ENCODE assay signal across 8 mouse cellular contexts in genomic region chr5:140607836-140608633, GRCm38 (mm10). TPM values are rescaled to one million over a fixed set of nuclear protein-coding genes. Genes with fewer than 3 reads are reported as not detected.
DNase-seq lines count a peak whose midpoint lies in the region; ATAC-seq and TF ChIP-seq lines count a peak whose summit lies in the region.

No protein-coding gene starts in this region.

- no peak for DNase-seq in heart, embryonic 10.5 days (ENCODE audit: low spot score)
- no peak for DNase-seq in heart, postnatal 14 days
- DNase-seq in MEL (ENCODE audit: low read depth, low spot score), result peak; percentile 76
- no peak for DNase-seq in liver, embryonic 14.5 days (ENCODE audit: low read depth in 3 of 3, low spot score in 3 of 3)
- no peak for DNase-seq in left cerebral cortex, postnatal 36 days (ENCODE audit: low spot score in 2 of 2)
- DNase-seq in left cerebral cortex, postnatal 4 days, result no peak

- no peaks in the 10 kb centered on the region; the same call in 1 of the 2 replicates for H3K9me3 ChIP-seq in heart, embryonic 10.5 days
- no peaks in the 10 kb centered on the region for H3K9me3 ChIP-seq in MEL (replicated peaks; ENCODE audit: insufficient read depth, low read length)
- H3K9me3 ChIP-seq in heart, embryonic 12.5 days (replicated peaks), result no peaks in the 10 kb centered on the region
- no peaks in the 10 kb centered on the region for H3K9me3 ChIP-seq in liver, embryonic 14.5 days (ENCODE audit: control insufficient read depth, low read length)

- 3% methylated on average over 17 of the region's 17 CpGs for WGBS in heart, embryonic 10.5 days
- WGBS in heart, embryonic 12.5 days, result 1% methylated on average over 17 of the region's 17 CpGs
- under 1% methylated on average over 17 of the region's 17 CpGs for WGBS in liver, embryonic 14.5 days (ENCODE audit: insufficient replicate concordance)
- WGBS in small intestine, adult 2 months, result 1% methylated on average over 17 of the region's 17 CpGs

- no peak for ATAC-seq in heart, embryonic 12.5 days (ENCODE audit: insufficient number of reproducible peaks, low FRiP score)
- peak; percentile 0; the same call in 1 of the 2 replicates for ATAC-seq in liver, embryonic 14.5 days (ENCODE audit: insufficient read depth)

- peak overlapping the region; percentile 70 for H3K9ac ChIP-seq in MEL (ENCODE audit: control insufficient read depth, low read depth, low read length, poor library complexity, severe bottlenecking)
- H3K9ac ChIP-seq in heart, embryonic 12.5 days, result peak overlapping the region; percentile 59
- peak overlapping the region; percentile 84 for H3K9ac ChIP-seq in liver, embryonic 14.5 days (replicated peaks)

- TF ChIP-seq CTCF in MEL (IDR thresholded peaks at IDR 0.05 in 2 of 3, conservative IDR thresholded peaks at IDR 0.05 in 1 of 3; ENCODE audit: control insufficient read depth in 1 of 3, insufficient read depth in 1 of 3, low read depth in 2 of 3, low read length in 3 of 3, poor library complexity in 1 of 3, severe bottlenecking in 1 of 3), result no peak
- no peak for TF ChIP-seq CTCF in liver, embryonic 14.5 days (IDR thresholded peaks at IDR 0.05; ENCODE audit: low read depth)
- TF ChIP-seq CTCF in small intestine, adult 2 months (IDR thresholded peaks at IDR 0.05; ENCODE audit: extremely low read depth, insufficient read length, insufficient replicate concordance, low read depth, low read length), result no peak

- peak overlapping the region; percentile 74 for H3K27ac ChIP-seq in heart, embryonic 10.5 days
- H3K27ac ChIP-seq in MEL (ENCODE audit: control insufficient read depth, low read depth, low read length), result peak overlapping the region; percentile 37
- H3K27ac ChIP-seq in heart, embryonic 12.5 days (ENCODE audit: poor library complexity, severe bottlenecking), result no peak overlapping the region
- H3K27ac ChIP-seq in liver, embryonic 14.5 days, result peak overlapping the region; percentile 63
- H3K27ac ChIP-seq in small intestine, adult 2 months (ENCODE audit: insufficient read depth, low read depth, low read length), result peak overlapping the region; percentile 41

- intact Hi-C loops in heart, postnatal 14 days (cut with DNase I), result loop anchor here (5.0 kb wide), 1 partner anchor 36 kb away; no protein-coding TSS in a partner anchor
- intact Hi-C loops in left cerebral cortex, postnatal 36 days (cut with DNase I), result loop anchor here (2.0 to 10.0 kb wide), 2 partner anchors 59 to 263 kb away; no protein-coding TSS in a partner anchor
- intact Hi-C loops in left cerebral cortex, postnatal 4 days (cut with DNase I), result no loop called here

- H3K79me2 ChIP-seq in MEL (ENCODE audit: control insufficient read depth, insufficient read depth, low read length, poor library complexity), result peaks cover 6% of the 10 kb centered on the region

- H3K4me2 ChIP-seq in heart, embryonic 12.5 days, result peak overlapping the region; percentile 83
- H3K4me2 ChIP-seq in liver, embryonic 14.5 days (ENCODE audit: low read depth), result peak overlapping the region; percentile 83

- H3K4me1 ChIP-seq in heart, embryonic 10.5 days, result peaks cover 68% of the 10 kb centered on the region
- peaks cover 0 to 8% of the 10 kb centered on the region in 2 experiments; a peak in 2 of 4 replicates for H3K4me1 ChIP-seq in MEL (ENCODE audit: control insufficient read depth in 1 of 2, insufficient read depth in 2 of 2, low read length in 2 of 2)
- H3K4me1 ChIP-seq in heart, embryonic 12.5 days (replicated peaks), result peaks cover 60% of the 10 kb centered on the region
- H3K4me1 ChIP-seq in liver, embryonic 14.5 days (replicated peaks; ENCODE audit: control insufficient read depth in 2 of 2, insufficient read depth in 2 of 2, low read length in 1 of 2), result peaks cover 24 to 31% of the 10 kb centered on the region in 2 experiments
- peaks cover 37% of the 10 kb centered on the region for H3K4me1 ChIP-seq in small intestine, adult 2 months (ENCODE audit: control insufficient read depth, insufficient read depth, insufficient read length, low read length)

- H3K36me3 ChIP-seq in heart, embryonic 10.5 days, result peaks cover 5% of the 10 kb centered on the region; the same call in 1 of the 2 replicates
- H3K36me3 ChIP-seq in MEL (ENCODE audit: control insufficient read depth in 1 of 2, insufficient read depth in 2 of 2, low read length in 2 of 2), result peaks cover 0 to 7% of the 10 kb centered on the region in 2 experiments; a peak in 2 of 4 replicates
- H3K36me3 ChIP-seq in heart, embryonic 12.5 days, result no peaks in the 10 kb centered on the region
- peaks cover 7% of the 10 kb centered on the region for H3K36me3 ChIP-seq in liver, embryonic 14.5 days (replicated peaks; ENCODE audit: control insufficient read depth, insufficient read depth, low read depth)
- peaks cover 4% of the 10 kb centered on the region; the same call in 1 of the 2 replicates for H3K36me3 ChIP-seq in small intestine, adult 2 months (ENCODE audit: control insufficient read depth, insufficient read depth, low read length)

- peak overlapping the region; percentile 64 for H3K4me3 ChIP-seq in heart, embryonic 10.5 days
- H3K4me3 ChIP-seq in MEL (ENCODE audit: control insufficient read depth in 1 of 2, insufficient read depth in 1 of 2, low read depth in 2 of 2, low read length in 2 of 2), result peak overlapping the region; percentile 73 to 74
- peak overlapping the region; percentile 53 for H3K4me3 ChIP-seq in heart, embryonic 12.5 days
- peak overlapping the region; percentile 77 to 82 for H3K4me3 ChIP-seq in liver, embryonic 14.5 days (ENCODE audit: insufficient read depth in 1 of 2, low read depth in 2 of 2, low read length in 2 of 2)
- peak overlapping the region; percentile 77 for H3K4me3 ChIP-seq in small intestine, adult 2 months (ENCODE audit: low read depth, low read length)

- TF ChIP-seq RAD21 in MEL (IDR thresholded peaks at IDR 0.05; ENCODE audit: low read depth, low read length), result no peak

- TF ChIP-seq POLR2A in MEL (IDR thresholded peaks at IDR 0.05; ENCODE audit: control insufficient read depth in 1 of 2, insufficient read depth in 1 of 2, low read depth in 1 of 2, low read length in 2 of 2, poor library complexity in 1 of 2), result 0 out of 4 replicates have a peak, but pooled peaks of 1 of the 2 experiments have one; percentile 11
- no peak for TF ChIP-seq POLR2A in small intestine, adult 2 months (IDR thresholded peaks at IDR 0.05; ENCODE audit: low read depth, low read length)

- peaks cover 91% of the 10 kb centered on the region for H3K27me3 ChIP-seq in heart, embryonic 10.5 days (ENCODE audit: insufficient read depth, poor library complexity, severe bottlenecking)
- H3K27me3 ChIP-seq in MEL (ENCODE audit: control insufficient read depth in 1 of 2, insufficient read depth in 2 of 2, low read length in 2 of 2), result no peaks in the 10 kb centered on the region
- H3K27me3 ChIP-seq in heart, embryonic 12.5 days (replicated peaks), result peaks cover 83% of the 10 kb centered on the region
- H3K27me3 ChIP-seq in liver, embryonic 14.5 days (ENCODE audit: control insufficient read depth, insufficient read depth, low read length), result peaks cover 33% of the 10 kb centered on the region
- H3K27me3 ChIP-seq in small intestine, adult 2 months (ENCODE audit: control insufficient read depth, insufficient read depth, low read length), result peaks cover 11% of the 10 kb centered on the region; the same call in 1 of the 2 replicates

- TF ChIP-seq EP300 in MEL (IDR thresholded peaks at IDR 0.05; ENCODE audit: low read depth in 1 of 2, low read length in 2 of 2), result 0 out of 4 replicates have a peak, but pooled peaks of 1 of the 2 experiments have one; percentile 25
- no peak for TF ChIP-seq EP300 in liver, embryonic 14.5 days (IDR thresholded peaks at IDR 0.05; ENCODE audit: low read depth)

RNA-seq across cellular contexts. Expression of gene Lfng, which starts 0.9 kb away (rescaled TPM):
- polyA plus RNA-seq in heart, embryonic 10.5 days (2016; fragmentation: Nextera tagmentation; extraction: Ambion mirVana), result 3.8 and 4.7 TPM in 2 replicates
- total RNA-seq in heart, postnatal 14 days (2021), result 10 to 100 TPM; 18.1 to 22.4 TPM
- 8.6 and 14.1 TPM in 2 replicates for total RNA-seq in MEL (2012; rRNA removed)
- polyA plus RNA-seq in MEL (2012; ENCODE audit: insufficient read depth in 1 of 2, insufficient read length in 2 of 2, low read depth in 1 of 2, low replicate concordance in 2 of 2, missing spikeins in 1 of 2), result 10 to 100 TPM in 1 of 2 experiments, not detected in 1; 11.2 TPM
- polyA plus RNA-seq in heart, embryonic 12.5 days (2016; fragmentation: Nextera tagmentation; extraction: Ambion mirVana), result 2.9 and 4.3 TPM in 2 replicates
- 12.1 and 15.8 TPM in 2 replicates for polyA plus RNA-seq in liver, embryonic 14.5 days (2012; rRNA removed)
- 9.9 and 11.4 TPM in 2 replicates for polyA plus RNA-seq in liver, embryonic 14.5 days (2014; fragmentation: Nextera tagmentation; extraction: Ambion mirVana)
- 25.6 and 29.9 TPM in 2 replicates for polyA plus RNA-seq in small intestine, adult 2 months (2012; rRNA removed)
- total RNA-seq in left cerebral cortex, postnatal 36 days (2021), result 10 to 100 TPM; 22.6 to 23.6 TPM
- 10 to 100 TPM; 19.7 to 20.7 TPM for total RNA-seq in left cerebral cortex, postnatal 4 days (2021)

RNA-seq across cellular contexts. Expression of gene Ttyh3, which starts 40.8 kb away (rescaled TPM):
- 23.5 and 32.9 TPM in 2 replicates for polyA plus RNA-seq in heart, embryonic 10.5 days (2016; fragmentation: Nextera tagmentation; extraction: Ambion mirVana)
- total RNA-seq in heart, postnatal 14 days (2021), result 10 to 100 TPM; 31.6 to 31.9 TPM
- total RNA-seq in MEL (2012; rRNA removed), result 4.6 and 5.9 TPM in 2 replicates
- polyA plus RNA-seq in MEL (2012; ENCODE audit: insufficient read depth in 1 of 2, insufficient read length in 2 of 2, low read depth in 1 of 2, low replicate concordance in 2 of 2, missing spikeins in 1 of 2), result 10 to 100 TPM in 1 of 2 experiments, not detected in 1; 35.7 TPM
- polyA plus RNA-seq in heart, embryonic 12.5 days (2016; fragmentation: Nextera tagmentation; extraction: Ambion mirVana), result 36.3 and 38.0 TPM in 2 replicates
- polyA plus RNA-seq in liver, embryonic 14.5 days (2012; rRNA removed), result 8.3 and 10.1 TPM in 2 replicates
- 5.4 and 7.2 TPM in 2 replicates for polyA plus RNA-seq in liver, embryonic 14.5 days (2014; fragmentation: Nextera tagmentation; extraction: Ambion mirVana)
- polyA plus RNA-seq in small intestine, adult 2 months (2012; rRNA removed), result 35.3 and 72.5 TPM in 2 replicates
- total RNA-seq in left cerebral cortex, postnatal 36 days (2021), result 100 to 1,000 TPM; 257 to 267 TPM
- total RNA-seq in left cerebral cortex, postnatal 4 days (2021), result 100 to 1,000 TPM; 382 to 395 TPM

RNA-seq across cellular contexts. Expression of gene Grifin, which starts 43.2 kb away (rescaled TPM):
- polyA plus RNA-seq in heart, embryonic 10.5 days (2016; fragmentation: Nextera tagmentation; extraction: Ambion mirVana), result not detected in 2 replicates
- total RNA-seq in heart, postnatal 14 days (2021), result not detected
- total RNA-seq in MEL (2012; rRNA removed), result not detected in 2 replicates
- polyA plus RNA-seq in MEL (2012; ENCODE audit: insufficient read depth in 1 of 2, insufficient read length in 2 of 2, low read depth in 1 of 2, low replicate concordance in 2 of 2, missing spikeins in 1 of 2), result under 1 TPM in 1 of 2 experiments, not detected in 1; 0.32 TPM
- polyA plus RNA-seq in heart, embryonic 12.5 days (2016; fragmentation: Nextera tagmentation; extraction: Ambion mirVana), result 0.31 TPM in 1 of 2 replicates, not detected in the other
- 2.5 and 2.7 TPM in 2 replicates for polyA plus RNA-seq in liver, embryonic 14.5 days (2012; rRNA removed)
- 2.3 and 4.0 TPM in 2 replicates for polyA plus RNA-seq in liver, embryonic 14.5 days (2014; fragmentation: Nextera tagmentation; extraction: Ambion mirVana)
- not detected in 2 replicates for polyA plus RNA-seq in small intestine, adult 2 months (2012; rRNA removed)
- total RNA-seq in left cerebral cortex, postnatal 36 days (2021), result under 1 TPM in 1 of 2 experiments, not detected in 1; 0.94 TPM
- not detected for total RNA-seq in left cerebral cortex, postnatal 4 days (2021)
